Mouse (Mus musculus): ENCODE results near the gene Plekhm1. TPM values are rescaled to one million over a fixed set of nuclear protein-coding genes. Genes with fewer than 3 reads are reported as not detected.

Plekhm1 gene
- polyA plus RNA-seq, 1 experiment from 2014 or later = 9.2 TPM

DNA sequence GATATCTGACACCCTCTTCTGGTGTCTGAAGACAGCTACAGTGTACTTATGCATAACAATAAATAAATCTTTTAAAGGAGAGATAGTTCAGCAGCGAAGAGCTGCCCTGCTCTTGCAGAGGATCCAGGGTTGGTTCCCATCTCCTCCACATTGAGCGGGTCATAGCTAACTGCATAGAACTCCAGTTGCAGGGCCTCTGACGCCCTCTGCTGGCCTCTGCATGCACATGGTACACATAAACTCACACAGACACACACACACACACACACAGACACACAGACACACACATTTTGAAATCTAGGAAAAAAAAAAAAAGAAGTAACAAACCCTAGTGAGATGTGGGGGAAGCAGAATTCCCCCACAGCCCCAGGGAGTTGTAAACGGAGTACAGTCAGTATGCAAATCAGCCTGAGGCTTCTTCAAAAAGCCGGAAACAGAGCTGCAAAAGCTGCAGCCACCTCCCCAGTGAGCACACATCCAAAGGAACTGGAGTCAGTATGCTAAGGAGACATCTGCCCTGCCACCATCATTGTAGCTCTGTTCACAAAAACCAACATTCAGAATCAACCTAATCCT is 60.2 kb downstream of the Plekhm1 start:
- no peaks in the 10 kb centered on the region for H3K36me3 ChIP-seq (replicated peaks; ENCODE audit: control insufficient read depth, insufficient read depth)
- no peak overlapping the region for H3K4me3 ChIP-seq (replicated peaks; ENCODE audit: low read length)
- DNase-seq (ENCODE audit: low spot score) (no peak), ATAC-seq (ENCODE audit: low FRiP score) (no peak)
- no peak overlapping the region for H3K9ac ChIP-seq
- H3K4me1 ChIP-seq (replicated peaks; ENCODE audit: control insufficient read depth, insufficient read depth, low read length) = 0 out of 2 replicates have a peak, but pooled peaks cover 5% of the 10 kb centered on the region
- no peaks in the 10 kb centered on the region for H3K9me3 ChIP-seq (ENCODE audit: control insufficient read depth, low read length)
- H3K27me3 ChIP-seq (ENCODE audit: control insufficient read depth, insufficient read depth, low read length) = peaks cover 3% of the 10 kb centered on the region; the same call in 1 of the 2 replicates
- WGBS = 84% methylated on average over 5 of the region's 5 CpGs
- no peak overlapping the region for H3K4me2 ChIP-seq (replicated peaks)
- no peak overlapping the region for H3K27ac ChIP-seq

DNA sequence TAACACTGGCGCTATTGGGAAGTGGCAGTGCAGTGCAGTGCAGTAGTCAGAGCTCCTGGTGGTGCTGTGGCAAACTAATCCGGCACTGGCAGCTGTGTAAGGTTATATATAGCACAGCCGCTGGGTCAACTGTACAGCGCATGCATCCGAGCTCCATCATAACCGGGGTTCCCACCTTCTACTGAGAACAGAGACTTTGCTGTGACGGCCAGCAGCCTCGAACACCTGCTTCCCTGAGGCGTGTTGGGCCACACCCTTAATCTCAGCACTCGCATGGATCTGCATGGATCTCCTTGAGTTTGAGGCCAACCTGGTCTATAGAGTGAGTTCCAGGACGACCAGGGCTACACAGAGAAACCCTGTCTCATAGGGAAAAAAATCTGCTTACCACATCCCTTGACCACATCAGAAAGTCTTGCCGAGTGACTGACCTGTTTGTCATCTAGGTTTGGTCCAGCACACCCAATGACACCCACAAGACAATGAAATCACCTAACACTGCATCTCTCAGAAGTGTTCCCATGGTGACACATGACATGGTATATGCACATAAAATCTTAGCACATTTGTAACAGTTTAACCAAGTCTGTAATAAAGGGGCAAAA is 61.7 kb downstream of the Plekhm1 start:
- H3K27me3 ChIP-seq (ENCODE audit: control insufficient read depth, insufficient read depth, low read length) = peaks cover 3% of the 10 kb centered on the region; the same call in 1 of the 2 replicates
- no peak for ATAC-seq (ENCODE audit: low FRiP score)
- 93% methylated on average over 12 of the region's 12 CpGs for WGBS
- no peak overlapping the region for H3K4me3 ChIP-seq (replicated peaks; ENCODE audit: low read length)
- H3K36me3 ChIP-seq (replicated peaks; ENCODE audit: control insufficient read depth, insufficient read depth) = no peaks in the 10 kb centered on the region
- no peak for DNase-seq (ENCODE audit: low spot score)
- no peak overlapping the region for H3K27ac ChIP-seq
- H3K9me3 ChIP-seq (ENCODE audit: control insufficient read depth, low read length) = no peaks in the 10 kb centered on the region
- 0 out of 2 replicates have a peak, but pooled peaks cover 2% of the 10 kb centered on the region for H3K4me1 ChIP-seq (replicated peaks; ENCODE audit: control insufficient read depth, insufficient read depth, low read length)
- H3K4me2 ChIP-seq (replicated peaks) = no peak overlapping the region
- no peak overlapping the region for H3K9ac ChIP-seq

DNA sequence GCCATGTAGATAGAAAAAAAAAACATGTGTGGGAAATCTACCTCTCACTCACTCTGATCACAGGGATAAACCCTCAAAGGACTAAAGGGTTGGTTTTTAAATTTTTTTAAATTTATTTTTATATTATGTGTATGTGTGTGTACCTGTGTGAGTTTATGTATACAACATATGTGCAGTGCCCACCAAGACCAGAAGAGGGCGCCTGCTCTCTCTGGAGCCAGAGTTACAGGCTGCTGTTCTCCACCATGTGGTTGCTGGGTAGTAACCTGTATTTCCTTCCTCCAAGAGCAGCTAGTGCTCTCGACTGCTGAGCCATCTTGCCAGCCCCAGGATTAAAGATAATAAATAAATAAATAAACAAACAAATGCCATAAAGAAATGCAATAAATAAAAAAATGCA is 62.8 kb downstream of the Plekhm1 start:
- Histone ChIP-seq H3K36me3 (replicated peaks; ENCODE audit: control insufficient read depth, insufficient read depth) (no peaks in the 10 kb centered on the region), H3K27ac (no peak overlapping the region), H3K4me2 (replicated peaks) (no peak overlapping the region), H3K4me3 (replicated peaks; ENCODE audit: low read length) (no peak overlapping the region), H3K4me1 (replicated peaks; ENCODE audit: control insufficient read depth, insufficient read depth, low read length) (no peaks in the 10 kb centered on the region), H3K27me3 (ENCODE audit: control insufficient read depth, insufficient read depth, low read length) (peaks cover 3% of the 10 kb centered on the region; the same call in 1 of the 2 replicates), H3K9ac (no peak overlapping the region), H3K9me3 (ENCODE audit: control insufficient read depth, low read length) (no peaks in the 10 kb centered on the region)
- WGBS = 92% methylated on average over 2 of the region's 2 CpGs
- ATAC-seq (ENCODE audit: low FRiP score) (no peak), DNase-seq (ENCODE audit: low spot score) (no peak)

DNA sequence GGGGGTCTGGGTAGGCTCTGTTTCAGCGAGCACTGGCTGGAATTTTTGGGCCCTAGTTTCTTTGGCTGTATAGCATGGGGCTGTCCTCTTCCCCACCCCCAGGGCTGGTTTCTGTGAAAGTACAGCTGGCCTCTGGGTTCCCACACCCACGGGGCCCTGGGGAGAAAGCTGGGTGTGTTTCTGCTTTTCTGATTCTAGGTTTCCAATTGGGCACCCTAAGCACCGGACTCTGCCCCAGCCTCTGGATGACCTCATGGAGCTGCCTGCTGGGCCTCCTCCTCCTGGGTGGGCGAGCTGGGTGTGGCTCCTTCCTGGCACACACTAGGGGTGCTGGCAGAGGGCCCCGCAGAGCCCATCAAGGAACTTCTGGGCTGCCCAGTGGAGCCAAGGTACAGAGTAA is 65.8 kb downstream of the Plekhm1 start:
- H3K4me2 ChIP-seq (replicated peaks) = no peak overlapping the region
- ATAC-seq (ENCODE audit: low FRiP score) (no peak), DNase-seq (ENCODE audit: low spot score) (no peak)
- H3K9ac ChIP-seq = no peak overlapping the region
- H3K27ac ChIP-seq = no peak overlapping the region
- WGBS = 67% methylated on average over 5 of the region's 5 CpGs
- no peaks in the 10 kb centered on the region for H3K9me3 ChIP-seq (ENCODE audit: control insufficient read depth, low read length)
- H3K4me1 ChIP-seq (replicated peaks; ENCODE audit: control insufficient read depth, insufficient read depth, low read length) = no peaks in the 10 kb centered on the region
- H3K27me3 ChIP-seq (ENCODE audit: control insufficient read depth, insufficient read depth, low read length) = no peaks in the 10 kb centered on the region
- H3K4me3 ChIP-seq (replicated peaks; ENCODE audit: low read length) = no peak overlapping the region
- H3K36me3 ChIP-seq (replicated peaks; ENCODE audit: control insufficient read depth, insufficient read depth) = no peaks in the 10 kb centered on the region

DNA sequence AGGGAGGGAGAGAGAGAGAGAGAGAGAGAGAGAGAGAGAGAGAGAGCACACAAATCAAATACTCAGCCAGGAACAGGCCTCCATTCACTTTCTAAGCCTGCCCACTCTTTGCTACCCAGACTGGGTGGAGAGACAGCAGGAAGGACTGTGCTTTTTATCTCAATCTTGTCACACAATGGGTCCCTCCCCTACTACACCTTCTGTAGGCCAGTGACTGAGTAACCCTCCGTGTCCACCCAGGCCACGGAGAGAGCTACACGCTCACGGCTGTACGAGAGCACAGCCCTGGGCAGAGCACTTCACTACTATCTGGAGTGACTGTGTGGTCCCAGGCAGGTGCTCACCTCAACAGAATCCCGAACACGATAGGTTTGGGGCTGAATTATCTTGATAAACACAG is 66.3 kb downstream of the Plekhm1 start:
- DNase-seq (ENCODE audit: low spot score) (no peak), ATAC-seq (ENCODE audit: low FRiP score) (no peak)
- Histone ChIP-seq H3K36me3 (replicated peaks; ENCODE audit: control insufficient read depth, insufficient read depth) (no peaks in the 10 kb centered on the region), H3K4me1 (replicated peaks; ENCODE audit: control insufficient read depth, insufficient read depth, low read length) (no peaks in the 10 kb centered on the region), H3K4me3 (replicated peaks; ENCODE audit: low read length) (no peak overlapping the region), H3K27me3 (ENCODE audit: control insufficient read depth, insufficient read depth, low read length) (no peaks in the 10 kb centered on the region), H3K9ac (no peak overlapping the region), H3K9me3 (ENCODE audit: control insufficient read depth, low read length) (no peaks in the 10 kb centered on the region), H3K27ac (no peak overlapping the region), H3K4me2 (replicated peaks) (no peak overlapping the region)
- WGBS = 86% methylated on average over 7 of the region's 7 CpGs

DNA sequence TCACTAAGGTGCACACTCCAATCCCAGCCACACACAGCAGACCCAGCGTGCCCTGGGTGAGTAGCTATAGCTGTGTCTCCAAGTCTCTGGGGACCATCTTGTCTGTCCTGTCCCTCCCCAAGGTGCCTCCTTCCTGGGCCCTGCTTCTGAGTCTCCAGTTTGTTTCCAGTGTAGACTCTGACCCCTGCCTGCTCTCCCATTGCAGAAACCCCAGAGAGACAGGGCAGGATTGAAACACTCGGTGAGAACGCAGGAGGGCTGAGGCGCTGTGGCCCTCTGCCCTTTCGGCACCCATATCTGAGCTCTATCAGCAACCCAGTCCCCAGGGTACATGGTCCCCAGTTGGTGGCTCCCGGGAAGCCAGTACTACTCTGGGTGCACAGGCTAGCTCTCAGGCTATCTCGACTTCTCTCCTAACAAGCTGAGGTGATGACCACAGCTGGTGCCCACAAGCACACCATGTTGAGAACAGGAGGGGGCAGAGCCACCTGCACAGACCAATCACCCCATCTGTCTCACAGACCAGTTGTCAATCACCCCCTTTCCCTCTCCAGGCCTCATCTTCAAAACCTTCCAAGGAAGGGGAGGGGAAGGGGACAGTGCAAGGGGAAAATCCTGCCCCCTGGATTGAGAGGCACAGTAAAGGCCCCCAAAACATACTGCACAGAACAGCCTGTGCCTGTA is 66.9 kb downstream of the Plekhm1 start:
- no peaks in the 10 kb centered on the region for H3K9me3 ChIP-seq (ENCODE audit: control insufficient read depth, low read length)
- no peaks in the 10 kb centered on the region for H3K4me1 ChIP-seq (replicated peaks; ENCODE audit: control insufficient read depth, insufficient read depth, low read length)
- ATAC-seq (ENCODE audit: low FRiP score) = no peak
- H3K4me3 ChIP-seq (replicated peaks; ENCODE audit: low read length) = no peak overlapping the region
- H3K27me3 ChIP-seq (ENCODE audit: control insufficient read depth, insufficient read depth, low read length) = no peaks in the 10 kb centered on the region
- 84% methylated on average over 7 of the region's 7 CpGs for WGBS
- no peak overlapping the region for H3K4me2 ChIP-seq (replicated peaks)
- no peak overlapping the region for H3K27ac ChIP-seq
- DNase-seq (ENCODE audit: low spot score) = no peak
- no peak overlapping the region for H3K9ac ChIP-seq
- no peaks in the 10 kb centered on the region for H3K36me3 ChIP-seq (replicated peaks; ENCODE audit: control insufficient read depth, insufficient read depth)

DNA sequence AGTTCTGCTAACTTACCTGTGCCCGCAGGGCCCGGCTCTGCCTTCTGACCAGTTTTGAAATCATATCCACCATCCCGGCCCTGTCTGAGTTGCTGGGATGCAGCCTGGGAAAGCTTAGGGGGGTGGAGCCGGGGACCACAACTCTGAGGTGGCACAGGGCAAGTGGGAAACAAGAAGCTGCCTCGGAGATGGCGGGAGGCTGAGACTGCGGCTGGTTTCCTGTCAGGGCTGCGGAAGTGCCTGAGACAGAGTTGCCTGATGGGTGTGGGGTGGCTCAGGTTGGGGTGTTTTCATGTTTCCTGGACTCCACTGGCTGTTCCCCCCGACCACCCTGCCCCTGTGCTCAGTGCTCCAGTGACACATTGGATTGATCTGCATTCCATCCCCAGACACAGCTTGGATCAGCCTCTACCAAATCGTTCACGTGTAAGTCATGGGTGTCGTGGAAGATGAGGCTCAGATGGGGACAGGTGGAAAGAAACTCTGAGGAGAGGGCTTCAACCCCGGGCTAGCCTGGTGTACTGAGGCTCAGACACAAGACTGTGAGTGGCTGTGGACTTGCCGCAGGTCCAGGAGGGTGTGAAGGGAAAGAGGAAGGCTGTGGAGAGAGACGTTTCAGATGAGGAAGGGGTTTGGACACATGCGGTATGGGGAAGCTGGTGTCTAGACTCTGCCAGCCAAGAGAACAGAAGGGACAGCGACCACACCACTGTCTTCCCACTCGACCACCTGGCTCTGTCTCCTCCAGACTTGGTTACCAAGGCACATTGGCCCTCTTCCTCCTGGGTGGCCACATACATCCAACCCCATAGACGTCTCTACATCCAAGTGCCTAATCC is 67.8 kb downstream of the Plekhm1 start:
- no peak overlapping the region for H3K4me2 ChIP-seq (replicated peaks)
- no peaks in the 10 kb centered on the region for H3K9me3 ChIP-seq (ENCODE audit: control insufficient read depth, low read length)
- no peaks in the 10 kb centered on the region for H3K36me3 ChIP-seq (replicated peaks; ENCODE audit: control insufficient read depth, insufficient read depth)
- 80% methylated on average over 19 of the region's 19 CpGs for WGBS
- no peaks in the 10 kb centered on the region; the same call in 1 of the 2 replicates for H3K4me1 ChIP-seq (replicated peaks; ENCODE audit: control insufficient read depth, insufficient read depth, low read length)
- H3K4me3 ChIP-seq (replicated peaks; ENCODE audit: low read length) = no peak overlapping the region
- ATAC-seq (ENCODE audit: low FRiP score) (no peak), DNase-seq (ENCODE audit: low spot score) (no peak)
- no peaks in the 10 kb centered on the region for H3K27me3 ChIP-seq (ENCODE audit: control insufficient read depth, insufficient read depth, low read length)
- no peak overlapping the region for H3K9ac ChIP-seq
- H3K27ac ChIP-seq = no peak overlapping the region

DNA sequence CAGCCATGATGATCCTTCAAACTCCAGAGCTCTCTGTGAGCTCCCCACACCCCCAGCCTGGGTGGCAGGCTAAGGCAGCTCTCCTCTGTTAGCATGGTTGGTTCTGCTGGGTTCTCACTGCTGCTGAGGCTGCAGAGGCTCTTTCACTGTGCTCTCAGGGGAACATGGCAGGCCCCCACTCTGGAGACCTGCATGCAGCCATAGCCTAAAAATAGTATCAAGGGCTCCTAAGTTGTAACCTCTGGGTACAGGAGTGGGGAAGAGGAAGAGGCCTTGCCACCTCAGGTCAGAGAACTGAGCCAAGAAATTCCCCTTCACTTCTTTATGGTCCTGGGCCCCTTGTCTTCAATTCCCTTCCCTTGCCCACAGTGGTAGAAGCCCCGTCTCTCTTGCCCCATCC is 68.6 kb downstream of the Plekhm1 start:
- Histone ChIP-seq H3K27ac (no peak overlapping the region), H3K4me1 (replicated peaks; ENCODE audit: control insufficient read depth, insufficient read depth, low read length) (no peaks in the 10 kb centered on the region; the same call in 1 of the 2 replicates), H3K4me3 (replicated peaks; ENCODE audit: low read length) (no peak overlapping the region), H3K9me3 (ENCODE audit: control insufficient read depth, low read length) (no peaks in the 10 kb centered on the region), H3K9ac (no peak overlapping the region), H3K27me3 (ENCODE audit: control insufficient read depth, insufficient read depth, low read length) (no peaks in the 10 kb centered on the region), H3K4me2 (replicated peaks) (no peak overlapping the region), H3K36me3 (replicated peaks; ENCODE audit: control insufficient read depth, insufficient read depth) (no peaks in the 10 kb centered on the region)
- WGBS = 75% methylated on average over 1 of the region's 1 CpGs
- DNase-seq (ENCODE audit: low spot score) (no peak), ATAC-seq (ENCODE audit: low FRiP score) (no peak)

DNA sequence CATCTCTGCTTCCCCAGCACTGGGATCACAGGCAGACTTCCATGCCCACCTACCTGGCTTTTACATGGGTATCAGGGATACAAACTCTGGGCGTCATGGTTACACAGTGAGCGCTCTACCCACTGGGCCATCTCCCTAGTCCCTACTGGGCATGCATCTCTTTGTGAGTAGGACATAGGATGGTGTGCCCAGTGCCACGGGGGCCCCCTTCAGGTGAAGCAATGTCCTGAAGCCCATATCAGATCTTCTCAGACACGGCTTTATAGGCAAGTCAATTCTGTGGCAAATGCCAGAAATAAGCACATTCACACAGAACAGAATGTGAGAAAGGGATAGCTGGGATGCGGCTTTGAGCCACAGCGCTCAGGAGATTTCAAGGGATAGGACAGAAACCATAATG is 69.4 kb downstream of the Plekhm1 start:
- 84% methylated on average over 6 of the region's 6 CpGs for WGBS
- Histone ChIP-seq H3K36me3 (replicated peaks; ENCODE audit: control insufficient read depth, insufficient read depth) (no peaks in the 10 kb centered on the region), H3K27me3 (ENCODE audit: control insufficient read depth, insufficient read depth, low read length) (no peaks in the 10 kb centered on the region), H3K4me3 (replicated peaks; ENCODE audit: low read length) (no peak overlapping the region), H3K27ac (no peak overlapping the region), H3K4me1 (replicated peaks; ENCODE audit: control insufficient read depth, insufficient read depth, low read length) (no peaks in the 10 kb centered on the region; the same call in 1 of the 2 replicates), H3K9me3 (ENCODE audit: control insufficient read depth, low read length) (no peaks in the 10 kb centered on the region), H3K4me2 (replicated peaks) (no peak overlapping the region), H3K9ac (no peak overlapping the region)
- DNase-seq (ENCODE audit: low spot score) = no peak
- no peak for ATAC-seq (ENCODE audit: low FRiP score)

Measured in hindbrain, embryonic 14.5 days (tissue).